Mouse (Mus musculus) testis, adult 2 months (tissue): Measurements from ENCODE around the gene Pik3r2. TPM values are rescaled to one million over a fixed set of nuclear protein-coding genes. Genes with fewer than 3 reads are reported as not detected.
A peak's percentile ranks its signal among the peaks of the same experiment; 100 is the strongest.

Experiments used
- H3K27ac ChIP-seq: fragments of 200-500 bp; 2 replicates; pipeline ENCODE4 v1.5.1; 2012; ENCODE audit warnings: low read depth, low read length; ENCODE audit not compliant: control insufficient read depth, insufficient read depth
- H3K27me3 ChIP-seq: fragments of 200-500 bp; 2 replicates; pipeline ENCODE4 v1.6.1; 2012; ENCODE audit warnings: mild to moderate bottlenecking, low read length, moderate library complexity; ENCODE audit not compliant: control insufficient read depth, insufficient read depth
- H3K36me3 ChIP-seq: fragments of 200-500 bp; 2 replicates; pipeline ENCODE4 v1.6.1; 2012; ENCODE audit warnings: mild to moderate bottlenecking, low read length; ENCODE audit not compliant: control insufficient read depth, insufficient read depth
- H3K4me1 ChIP-seq: fragments of 200-500 bp; 2 replicates; pipeline ENCODE4 v1.6.1; 2012; ENCODE audit warnings: low read length; ENCODE audit not compliant: control insufficient read depth, insufficient read depth
- H3K4me3 ChIP-seq: fragments of 200-500 bp; 2 replicates; pipeline ENCODE4 v1.5.1; 2012; ENCODE audit warnings: low read depth, mild to moderate bottlenecking, low read length, moderate library complexity, mixed read lengths; ENCODE audit not compliant: control insufficient read depth
- CTCF ChIP-seq: fragments of 200-500 bp; IDR thresholded peaks from 2 replicates; pipeline ENCODE4 v1.5.1; 2012; ENCODE audit warnings: low read depth, mild to moderate bottlenecking, inconsistent platforms, low read length, moderate library complexity; ENCODE audit not compliant: control insufficient read depth, insufficient read depth, insufficient replicate concordance
- POLR2A ChIP-seq: fragments of 200-500 bp; IDR thresholded peaks from 2 replicates; pipeline ENCODE4 v1.6.1; 2012; ENCODE audit warnings: low read depth, mild to moderate bottlenecking, inconsistent platforms, low read length, moderate library complexity; ENCODE audit not compliant: control insufficient read depth
- polyA plus RNA-seq: library from polyadenylated mRNA; depleted of rRNA; stranded (reverse); fragments of >200 nt; gene quantifications from 2 replicates; pipeline ENCODE4 v1.2.3, GENCODE M21; 2012

Gene Pik3r2
- polyA plus RNA-seq, 1 experiment = 25.1 TPM

GRCm38 (mm10) chr8:70760350-70760749, 16.2 kb downstream of the Pik3r2 start:
- Histone ChIP-seq H3K4me1 (peaks cover 15% of the 10 kb centered on the region), H3K27me3 (no peaks in the 10 kb centered on the region), H3K27ac (peak overlapping the region; percentile 39), H3K4me3 (peak overlapping the region; percentile 81), H3K36me3 (no peaks in the 10 kb centered on the region)
- TF ChIP-seq POLR2A (no peak), CTCF (no peak)

- Histone ChIP-seq H3K27ac (no peak overlapping the region), H3K4me1 (peaks cover 23% of the 10 kb centered on the region), H3K36me3 (no peaks in the 10 kb centered on the region), H3K4me3 (no peak overlapping the region), H3K27me3 (no peaks in the 10 kb centered on the region)
- TF ChIP-seq POLR2A = no peak
- no peak for TF ChIP-seq CTCF
These were observed 17.6 kb downstream of the Pik3r2 start for GRCm38 (mm10) chr8:70758616-70759561.

GRCm38 (mm10) chr8:70758308-70758615, 18.3 kb downstream of the Pik3r2 start:
- TF ChIP-seq POLR2A (no peak), CTCF (no peak)
- H3K36me3 ChIP-seq = no peaks in the 10 kb centered on the region
- H3K27me3 ChIP-seq = no peaks in the 10 kb centered on the region
- no peak overlapping the region for H3K27ac ChIP-seq
- H3K4me3 ChIP-seq = no peak overlapping the region
- peaks cover 26% of the 10 kb centered on the region for H3K4me1 ChIP-seq

- H3K4me1 ChIP-seq = peaks cover 29% of the 10 kb centered on the region
These were observed 18.8 kb downstream of the Pik3r2 start for GRCm38 (mm10) chr8:70757523-70758307.

GRCm38 (mm10) chr8:70756476-70757040, 20.0 kb downstream of the Pik3r2 start:
- Histone ChIP-seq H3K4me1 (peaks cover 29% of the 10 kb centered on the region), H3K36me3 (no peaks in the 10 kb centered on the region), H3K27ac (no peak overlapping the region), H3K4me3 (no peak overlapping the region), H3K27me3 (no peaks in the 10 kb centered on the region)
- no peak for TF ChIP-seq CTCF

More at GRCm38 (mm10) chr8:70757523-70758307, 18.8 kb downstream of the Pik3r2 start:
- Histone ChIP-seq H3K4me3 (no peak overlapping the region), H3K27me3 (no peaks in the 10 kb centered on the region), H3K27ac (no peak overlapping the region), H3K36me3 (no peaks in the 10 kb centered on the region)
- TF ChIP-seq CTCF (peak; percentile 45; the same call in 1 of the 2 replicates), POLR2A (no peak)

- Histone ChIP-seq H3K36me3 (no peaks in the 10 kb centered on the region), H3K27ac (no peak overlapping the region), H3K4me1 (peaks cover 25% of the 10 kb centered on the region), H3K27me3 (no peaks in the 10 kb centered on the region), H3K4me3 (no peak overlapping the region)
- no peak for TF ChIP-seq CTCF
- TF ChIP-seq POLR2A = no peak
These were observed 20.6 kb downstream of the Pik3r2 start for GRCm38 (mm10) chr8:70755661-70756475.
